Mouse (Mus musculus): ENCODE results near the gene P2ry6. TPM values are rescaled to one million over a fixed set of nuclear protein-coding genes. Genes with fewer than 3 reads are reported as not detected.

Gene P2ry6
- polyA plus RNA-seq, 1 experiment from 2014 or later, result 11.9 TPM

- Histone ChIP-seq H3K27ac (ENCODE audit: low read depth) (no peak overlapping the region), H3K36me3 (ENCODE audit: control insufficient read depth, insufficient read depth, low read length) (no peaks in the 10 kb centered on the region), H3K4me1 (replicated peaks; ENCODE audit: control insufficient read depth, insufficient read depth, low read length) (peaks cover 13% of the 10 kb centered on the region), H3K9ac (ENCODE audit: low read length) (no peak overlapping the region), H3K27me3 (replicated peaks; ENCODE audit: control insufficient read depth, insufficient read depth, low read length) (peaks cover 25% of the 10 kb centered on the region), H3K4me2 (ENCODE audit: low read length) (no peak overlapping the region), H3K4me3 (ENCODE audit: low read depth, low read length) (no peak overlapping the region), H3K9me3 (ENCODE audit: control insufficient read depth, low read length) (no peaks in the 10 kb centered on the region)
- 87% methylated on average over 5 of the region's 5 CpGs for WGBS
- ATAC-seq (replicated peaks; ENCODE audit: low FRiP score, low TSS enrichment, low read depth), result no peak
- no peak for DNase-seq (ENCODE audit: low spot score)
Observed at GRCm38 (mm10) chr7:100978171-100978570, 3.7 kb upstream of the P2ry6 start.

- Histone ChIP-seq H3K4me3 (ENCODE audit: low read depth, low read length) (no peak overlapping the region), H3K36me3 (ENCODE audit: control insufficient read depth, insufficient read depth, low read length) (no peaks in the 10 kb centered on the region), H3K9ac (ENCODE audit: low read length) (no peak overlapping the region), H3K4me2 (ENCODE audit: low read length) (no peak overlapping the region), H3K9me3 (ENCODE audit: control insufficient read depth, low read length) (no peaks in the 10 kb centered on the region), H3K4me1 (replicated peaks; ENCODE audit: control insufficient read depth, insufficient read depth, low read length) (peaks cover 8% of the 10 kb centered on the region), H3K27me3 (replicated peaks; ENCODE audit: control insufficient read depth, insufficient read depth, low read length) (peaks cover 30% of the 10 kb centered on the region), H3K27ac (ENCODE audit: low read depth) (no peak overlapping the region)
- 41% methylated on average over 3 of the region's 3 CpGs for WGBS
- ATAC-seq (replicated peaks; ENCODE audit: low FRiP score, low TSS enrichment, low read depth), result no peak
- DNase-seq (ENCODE audit: low spot score), result no peak
Observed at GRCm38 (mm10) chr7:100972875-100973274, 1.6 kb downstream of the P2ry6 start.

- DNase-seq (ENCODE audit: low spot score) (no peak), ATAC-seq (replicated peaks; ENCODE audit: low FRiP score, low TSS enrichment, low read depth) (no peak)
- H3K36me3 ChIP-seq (ENCODE audit: control insufficient read depth, insufficient read depth, low read length), result no peaks in the 10 kb centered on the region
- H3K27me3 ChIP-seq (replicated peaks; ENCODE audit: control insufficient read depth, insufficient read depth, low read length), result peaks cover 14% of the 10 kb centered on the region
- H3K4me1 ChIP-seq (replicated peaks; ENCODE audit: control insufficient read depth, insufficient read depth, low read length), result peaks cover 8% of the 10 kb centered on the region
- H3K9ac ChIP-seq (ENCODE audit: low read length), result no peak overlapping the region
- no peak overlapping the region for H3K4me2 ChIP-seq (ENCODE audit: low read length)
- H3K4me3 ChIP-seq (ENCODE audit: low read depth, low read length), result no peak overlapping the region
- 72% methylated on average over 10 of the region's 10 CpGs for WGBS
- no peak overlapping the region for H3K27ac ChIP-seq (ENCODE audit: low read depth)
- no peaks in the 10 kb centered on the region for H3K9me3 ChIP-seq (ENCODE audit: control insufficient read depth, low read length)
Observed at GRCm38 (mm10) chr7:100968874-100969659, 5.4 kb downstream of the P2ry6 start.

GRCm38 (mm10) chr7:100968376-100968775 lies 6.1 kb downstream of the P2ry6 start:
- no peaks in the 10 kb centered on the region for H3K36me3 ChIP-seq (ENCODE audit: control insufficient read depth, insufficient read depth, low read length)
- H3K4me1 ChIP-seq (replicated peaks; ENCODE audit: control insufficient read depth, insufficient read depth, low read length), result peaks cover 8% of the 10 kb centered on the region
- peaks cover 7% of the 10 kb centered on the region for H3K27me3 ChIP-seq (replicated peaks; ENCODE audit: control insufficient read depth, insufficient read depth, low read length)
- H3K9ac ChIP-seq (ENCODE audit: low read length), result no peak overlapping the region
- DNase-seq (ENCODE audit: low spot score) (no peak), ATAC-seq (replicated peaks; ENCODE audit: low FRiP score, low TSS enrichment, low read depth) (peak; percentile 51; the same call in 1 of the 2 replicates)
- no peak overlapping the region for H3K4me3 ChIP-seq (ENCODE audit: low read depth, low read length)
- H3K9me3 ChIP-seq (ENCODE audit: control insufficient read depth, low read length), result no peaks in the 10 kb centered on the region
- WGBS, result 68% methylated on average over 6 of the region's 6 CpGs
- no peak overlapping the region for H3K27ac ChIP-seq (ENCODE audit: low read depth)
- H3K4me2 ChIP-seq (ENCODE audit: low read length), result no peak overlapping the region

GRCm38 (mm10) chr7:100967850-100968249 lies 6.6 kb downstream of the P2ry6 start:
- no peak for DNase-seq (ENCODE audit: low spot score)
- Histone ChIP-seq H3K27ac (ENCODE audit: low read depth) (no peak overlapping the region), H3K4me3 (ENCODE audit: low read depth, low read length) (no peak overlapping the region), H3K36me3 (ENCODE audit: control insufficient read depth, insufficient read depth, low read length) (no peaks in the 10 kb centered on the region), H3K4me1 (replicated peaks; ENCODE audit: control insufficient read depth, insufficient read depth, low read length) (peaks cover 8% of the 10 kb centered on the region), H3K9me3 (ENCODE audit: control insufficient read depth, low read length) (no peaks in the 10 kb centered on the region), H3K27me3 (replicated peaks; ENCODE audit: control insufficient read depth, insufficient read depth, low read length) (peaks cover 2% of the 10 kb centered on the region; the same call in 1 of the 2 replicates), H3K9ac (ENCODE audit: low read length) (no peak overlapping the region), H3K4me2 (ENCODE audit: low read length) (no peak overlapping the region)
- no peak for ATAC-seq (replicated peaks; ENCODE audit: low FRiP score, low TSS enrichment, low read depth)
- WGBS, result 73% methylated on average over 9 of the region's 9 CpGs

- ATAC-seq (replicated peaks; ENCODE audit: low FRiP score, low TSS enrichment, low read depth) (no peak), DNase-seq (ENCODE audit: low spot score) (no peak)
- Histone ChIP-seq H3K9me3 (ENCODE audit: control insufficient read depth, low read length) (no peaks in the 10 kb centered on the region), H3K4me3 (ENCODE audit: low read depth, low read length) (no peak overlapping the region), H3K27ac (ENCODE audit: low read depth) (no peak overlapping the region), H3K4me1 (replicated peaks; ENCODE audit: control insufficient read depth, insufficient read depth, low read length) (peaks cover 8% of the 10 kb centered on the region), H3K9ac (ENCODE audit: low read length) (no peak overlapping the region), H3K4me2 (ENCODE audit: low read length) (no peak overlapping the region), H3K27me3 (replicated peaks; ENCODE audit: control insufficient read depth, insufficient read depth, low read length) (no peaks in the 10 kb centered on the region), H3K36me3 (ENCODE audit: control insufficient read depth, insufficient read depth, low read length) (no peaks in the 10 kb centered on the region)
- WGBS, result 80% methylated on average over 7 of the region's 7 CpGs
Observed at GRCm38 (mm10) chr7:100966014-100966413, 8.4 kb downstream of the P2ry6 start.

GRCm38 (mm10) chr7:100965079-100965478 lies 9.4 kb downstream of the P2ry6 start:
- H3K27ac ChIP-seq (ENCODE audit: low read depth), result no peak overlapping the region
- DNase-seq (ENCODE audit: low spot score) (no peak), ATAC-seq (replicated peaks; ENCODE audit: low FRiP score, low TSS enrichment, low read depth) (no peak)
- no peaks in the 10 kb centered on the region for H3K9me3 ChIP-seq (ENCODE audit: control insufficient read depth, low read length)
- WGBS, result 19% methylated on average over 4 of the region's 4 CpGs
- H3K4me3 ChIP-seq (ENCODE audit: low read depth, low read length), result no peak overlapping the region
- H3K27me3 ChIP-seq (replicated peaks; ENCODE audit: control insufficient read depth, insufficient read depth, low read length), result no peaks in the 10 kb centered on the region
- H3K9ac ChIP-seq (ENCODE audit: low read length), result no peak overlapping the region
- no peak overlapping the region for H3K4me2 ChIP-seq (ENCODE audit: low read length)
- no peaks in the 10 kb centered on the region for H3K36me3 ChIP-seq (ENCODE audit: control insufficient read depth, insufficient read depth, low read length)
- H3K4me1 ChIP-seq (replicated peaks; ENCODE audit: control insufficient read depth, insufficient read depth, low read length), result peaks cover 7% of the 10 kb centered on the region

GRCm38 (mm10) chr7:100964242-100964641 lies 10.2 kb downstream of the P2ry6 start:
- no peaks in the 10 kb centered on the region for H3K36me3 ChIP-seq (ENCODE audit: control insufficient read depth, insufficient read depth, low read length)
- no peak for DNase-seq (ENCODE audit: low spot score)
- H3K4me3 ChIP-seq (ENCODE audit: low read depth, low read length), result no peak overlapping the region
- no peak overlapping the region for H3K9ac ChIP-seq (ENCODE audit: low read length)
- H3K9me3 ChIP-seq (ENCODE audit: control insufficient read depth, low read length), result no peaks in the 10 kb centered on the region
- no peaks in the 10 kb centered on the region; the same call in 1 of the 2 replicates for H3K4me1 ChIP-seq (replicated peaks; ENCODE audit: control insufficient read depth, insufficient read depth, low read length)
- WGBS, result 86% methylated on average over 6 of the region's 6 CpGs
- H3K27me3 ChIP-seq (replicated peaks; ENCODE audit: control insufficient read depth, insufficient read depth, low read length), result no peaks in the 10 kb centered on the region
- no peak overlapping the region for H3K27ac ChIP-seq (ENCODE audit: low read depth)
- no peak overlapping the region for H3K4me2 ChIP-seq (ENCODE audit: low read length)
- no peak for ATAC-seq (replicated peaks; ENCODE audit: low FRiP score, low TSS enrichment, low read depth)

- Histone ChIP-seq H3K27me3 (replicated peaks; ENCODE audit: control insufficient read depth, insufficient read depth, low read length) (no peaks in the 10 kb centered on the region), H3K36me3 (ENCODE audit: control insufficient read depth, insufficient read depth, low read length) (no peaks in the 10 kb centered on the region), H3K4me1 (replicated peaks; ENCODE audit: control insufficient read depth, insufficient read depth, low read length) (no peaks in the 10 kb centered on the region; the same call in 1 of the 2 replicates), H3K4me3 (ENCODE audit: low read depth, low read length) (no peak overlapping the region), H3K9me3 (ENCODE audit: control insufficient read depth, low read length) (no peaks in the 10 kb centered on the region), H3K9ac (ENCODE audit: low read length) (no peak overlapping the region), H3K27ac (ENCODE audit: low read depth) (0 out of 2 replicates have a peak overlapping the region, but pooled peaks have one; percentile 10), H3K4me2 (ENCODE audit: low read length) (no peak overlapping the region)
- no peak for DNase-seq (ENCODE audit: low spot score)
- WGBS, result 66% methylated on average over 8 of the region's 8 CpGs
- no peak for ATAC-seq (replicated peaks; ENCODE audit: low FRiP score, low TSS enrichment, low read depth)
Observed at GRCm38 (mm10) chr7:100963381-100963780, 11.1 kb downstream of the P2ry6 start.
